Comparison of ENCODE assay signal across 29 mouse cellular contexts in the genomic region with DNA sequence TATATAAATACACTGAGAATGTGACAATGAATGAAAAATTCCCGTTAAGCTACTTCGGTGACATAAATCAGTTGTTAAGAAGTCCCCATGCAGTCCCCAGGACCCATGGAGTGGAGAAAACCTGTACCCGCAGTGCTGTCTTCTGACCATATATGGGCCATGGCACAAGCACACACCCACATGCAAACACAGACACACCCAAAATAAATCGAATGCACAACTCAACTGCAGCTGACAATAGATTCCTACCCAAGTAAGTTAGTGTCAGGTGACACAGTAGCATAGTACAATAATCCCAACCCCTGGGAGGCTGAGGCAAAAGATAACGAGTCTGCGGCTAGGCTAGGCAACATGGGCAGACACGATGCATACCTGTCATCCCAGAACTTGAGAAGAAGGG. TPM values are rescaled to one million over a fixed set of nuclear protein-coding genes. Genes with fewer than 3 reads are reported as not detected.
DNase-seq lines count a peak whose midpoint lies in the region; ATAC-seq and TF ChIP-seq lines count a peak whose summit lies in the region.
"Had no signal": no experiment of that assay in that cellular context is flagged by ENCODE, and none has a peak within 500 bp of the region (broad histone marks: within the 10 kb centered on the region; RNA-seq: fewer than 3 reads in every experiment).

No protein-coding gene starts in this region.

- no peaks in the 10 kb centered on the region for H3K4me1 ChIP-seq in intestine, embryonic 16.5 days (ENCODE audit: control insufficient read depth, insufficient read depth, low read length)
- H3K4me1 ChIP-seq: embryonic facial prominence, embryonic 10.5 days; embryonic facial prominence, embryonic 13.5 days; forebrain, embryonic 10.5 days; heart, embryonic 12.5 days; heart, embryonic 15.5 days; hindbrain, embryonic 10.5 days; hindbrain, embryonic 13.5 days had no signal

- H3K9ac ChIP-seq in intestine, embryonic 16.5 days (ENCODE audit: low read depth, low read length), result no peak overlapping the region
- H3K9ac ChIP-seq: embryonic facial prominence, embryonic 13.5 days; heart, embryonic 12.5 days; heart, embryonic 15.5 days; hindbrain, embryonic 13.5 days had no signal

- H3K9me3 ChIP-seq in intestine, embryonic 16.5 days (ENCODE audit: control insufficient read depth, low read length), result no peaks in the 10 kb centered on the region
- H3K9me3 ChIP-seq: embryonic facial prominence, embryonic 10.5 days; embryonic facial prominence, embryonic 13.5 days; forebrain, embryonic 10.5 days; heart, embryonic 12.5 days; heart, embryonic 15.5 days; hindbrain, embryonic 10.5 days; hindbrain, embryonic 13.5 days had no signal

- ATAC-seq in intestine, embryonic 16.5 days, result peak; percentile 77
- ATAC-seq in erythroid progenitor cell, adult 5-6 weeks (replicated peaks; ENCODE audit: low FRiP score, poor library complexity, severe bottlenecking), result no peak
- ATAC-seq: forebrain, embryonic 14.5 days; hindbrain, embryonic 16.5 days had no signal

- H3K27me3 ChIP-seq in intestine, embryonic 16.5 days (replicated peaks; ENCODE audit: control insufficient read depth, insufficient read depth, low read length), result no peaks in the 10 kb centered on the region
- H3K27me3 ChIP-seq in myocyte (ENCODE audit: control insufficient read depth, insufficient read depth, insufficient read length), result no peaks in the 10 kb centered on the region
- H3K27me3 ChIP-seq: CH12.LX; embryonic facial prominence, embryonic 13.5 days; heart, embryonic 12.5 days; heart, embryonic 15.5 days; hindbrain, embryonic 13.5 days had no signal

- no peak overlapping the region for H3ac ChIP-seq in myocyte (ENCODE audit: control insufficient read depth, insufficient read length)

- H3K27ac ChIP-seq in intestine, embryonic 16.5 days (ENCODE audit: low read length), result no peak overlapping the region
- H3K27ac ChIP-seq: embryonic facial prominence, embryonic 10.5 days; embryonic facial prominence, embryonic 13.5 days; forebrain, embryonic 10.5 days; heart, embryonic 15.5 days; hindbrain, embryonic 10.5 days; hindbrain, embryonic 13.5 days had no signal

- 77% methylated on average over 7 of the region's 7 CpGs for WGBS in intestine, embryonic 16.5 days

- peak; percentile 62 for DNase-seq in R1 (ENCODE audit: low read depth, low spot score)
- DNase-seq in right cerebral cortex, postnatal 36 days (ENCODE audit: low spot score in 2 of 2), result no peak
- DNase-seq in right cerebral cortex, postnatal 10 days (ENCODE audit: low spot score in 2 of 2), result no peak
- DNase-seq: adrenal gland, postnatal 10 days; B cell, adult 2 months; cerebellum, adult 11 months; cerebellum, adult 2 months; cerebellum, adult 9-11 months; cerebellum, postnatal 36 days; embryo, embryonic 11 days; gastrocnemius, postnatal 25 days; heart, adult 18-20 months; heart, postnatal 10 days; heart, postnatal 36 days; kidney, adult 11 months had no signal

- H3K36me3 ChIP-seq in intestine, embryonic 16.5 days (ENCODE audit: control insufficient read depth, insufficient read depth, low read length), result peaks cover 14% of the 10 kb centered on the region; the same call in 1 of the 2 replicates
- peaks cover 46% of the 10 kb centered on the region for H3K36me3 ChIP-seq in myocyte (ENCODE audit: control insufficient read depth, insufficient read depth)

- H3K79me2 ChIP-seq in myocyte (ENCODE audit: control insufficient read depth, insufficient read depth), result peaks cover 17% of the 10 kb centered on the region

- H3K4me3 ChIP-seq in intestine, embryonic 16.5 days (ENCODE audit: low read length), result no peak overlapping the region
- no peak overlapping the region for H3K4me3 ChIP-seq in myocyte
- H3K4me3 ChIP-seq: embryonic facial prominence, embryonic 10.5 days; embryonic facial prominence, embryonic 13.5 days; erythroblast, embryonic 14.5 days; forebrain, embryonic 10.5 days; heart, embryonic 12.5 days; heart, embryonic 15.5 days; hindbrain, embryonic 10.5 days; hindbrain, embryonic 13.5 days had no signal

- no peak overlapping the region for H3K4me2 ChIP-seq in intestine, embryonic 16.5 days (ENCODE audit: low read depth, low read length)
- H3K4me2 ChIP-seq in myocyte (ENCODE audit: low read depth), result no peak overlapping the region
- H3K4me2 ChIP-seq: embryonic facial prominence, embryonic 13.5 days; heart, embryonic 12.5 days; heart, embryonic 15.5 days; hindbrain, embryonic 13.5 days had no signal

- no peak for TF ChIP-seq POLR2A in myocyte (IDR thresholded peaks at IDR 0.05; ENCODE audit: insufficient read length, low read depth)

TF ChIP-seq in myocyte, 11 proteins besides CTCF, POLR2A, EP300 and RAD21:
- TF ChIP-seq CEBPB (IDR thresholded peaks at IDR 0.05; ENCODE audit: insufficient read depth, poor library complexity, severe bottlenecking) (no peak), E2F4 (IDR thresholded peaks at IDR 0.05; ENCODE audit: insufficient read depth) (no peak), MAX (IDR thresholded peaks at IDR 0.05; ENCODE audit: low read depth) (no peak), POLR2AphosphoS2 (IDR thresholded peaks at IDR 0.05; ENCODE audit: insufficient read length, low read depth) (no peak), SRF (IDR thresholded peaks at IDR 0.05; ENCODE audit: control insufficient read depth, insufficient read length, low read depth) (peak; percentile 53), USF1 (IDR thresholded peaks at IDR 0.05; ENCODE audit: low read depth) (no peak)

RNA-seq across cellular contexts. Expression of a gene that starts 10.1 kb away (rescaled TPM):
- polyA plus RNA-seq in intestine, embryonic 16.5 days (2015; fragmentation: Nextera tagmentation; extraction: Ambion mirVana), result 38.6 and 41.7 TPM in 2 replicates
- 6.6 TPM for polyA plus RNA-seq in myocyte (2012; fragmentation: generic; extraction: Trizol)
- 188 and 294 TPM in 2 replicates for total RNA-seq in erythroid progenitor cell, adult 5-6 weeks (2015; ENCODE audit: low replicate concordance)
- 311 and 332 TPM in 2 replicates for total RNA-seq in erythroid progenitor cell, adult 5-6 weeks (2017; ENCODE audit: low replicate concordance)

RNA-seq across cellular contexts. Expression of a gene that starts 39.2 kb away (rescaled TPM):
- polyA plus RNA-seq in intestine, embryonic 16.5 days (2015; fragmentation: Nextera tagmentation; extraction: Ambion mirVana), result 9.4 and 10.1 TPM in 2 replicates
- polyA plus RNA-seq in myocyte (2012; fragmentation: generic; extraction: Trizol), result 6.2 TPM
- total RNA-seq in erythroid progenitor cell, adult 5-6 weeks (2015; ENCODE audit: low replicate concordance), result 3.8 and 15.5 TPM in 2 replicates
- 4.1 and 7.3 TPM in 2 replicates for total RNA-seq in erythroid progenitor cell, adult 5-6 weeks (2017; ENCODE audit: low replicate concordance)
